Comparison of ENCODE assay signal across 17 mouse cellular contexts in genomic region chr12:46780983-46781382, GRCm38 (mm10). TPM values are rescaled to one million over a fixed set of nuclear protein-coding genes. Genes with fewer than 3 reads are reported as not detected.
DNase-seq lines count a peak whose midpoint lies in the region; ATAC-seq and TF ChIP-seq lines count a peak whose summit lies in the region.
"Had no signal": no experiment of that assay in that cellular context is flagged by ENCODE, and none has a peak within 500 bp of the region (broad histone marks: within the 10 kb centered on the region; RNA-seq: fewer than 3 reads in every experiment).

No protein-coding gene starts in this region.

- no peak overlapping the region for H3K4me3 ChIP-seq in G1E (ENCODE audit: low read depth, low read length)
- H3K4me3 ChIP-seq: embryonic facial prominence, embryonic 10.5 days; embryonic facial prominence, embryonic 12.5 days; forebrain, embryonic 13.5 days; forebrain, embryonic 15.5 days had no signal

- ATAC-seq in frontal cortex, adult (ENCODE audit: low TSS enrichment), result peak; percentile 82
- ATAC-seq in G1E (ENCODE audit: extremely low read depth, insufficient number of reproducible peaks, low FRiP score, poor library complexity, severe bottlenecking), result peak; percentile 26; the same call in 1 of the 2 replicates
- ATAC-seq: forebrain, embryonic 15.5 days; forebrain, postnatal 0 days had no signal

- no peaks in the 10 kb centered on the region for H3K9me3 ChIP-seq in G1E (replicated peaks)
- H3K9me3 ChIP-seq: embryonic facial prominence, embryonic 10.5 days; embryonic facial prominence, embryonic 12.5 days; forebrain, embryonic 13.5 days; forebrain, embryonic 15.5 days had no signal

- no peak for TF ChIP-seq CTCF in G1E (IDR thresholded peaks at IDR 0.05; ENCODE audit: low read depth, low read length)

- H3K36me3 ChIP-seq in G1E (replicated peaks), result peaks cover 9% of the 10 kb centered on the region
- H3K36me3 ChIP-seq: embryonic facial prominence, embryonic 10.5 days; embryonic facial prominence, embryonic 12.5 days; forebrain, embryonic 15.5 days had no signal

- no peak for DNase-seq in frontal cortex, postnatal 14 days (ENCODE audit: low spot score in 2 of 2)
- DNase-seq in G1E (ENCODE audit: low spot score) (peak; percentile 7), NIH3T3 (ENCODE audit: low read depth) (peak; percentile 8)
- DNase-seq in urinary bladder, postnatal 25 days (ENCODE audit: low spot score), result no peak
- no peak for DNase-seq in right cerebral cortex, adult 18-20 months
- no peak for DNase-seq in gastrocnemius, adult 8-10 months (ENCODE audit: low spot score in 2 of 2)
- DNase-seq: adrenal gland, adult 2 months; adrenal gland, postnatal 10 days; adrenal gland, postnatal 25 days; cerebellum, adult 11-12 months; cerebellum, postnatal 25 days; forebrain, postnatal 0 days had no signal

- H3K27me3 ChIP-seq in G1E (ENCODE audit: insufficient read depth, low read length), result no peaks in the 10 kb centered on the region
- H3K27me3 ChIP-seq: embryonic facial prominence, embryonic 12.5 days; forebrain, embryonic 13.5 days; forebrain, embryonic 15.5 days had no signal

- peaks cover 21% of the 10 kb centered on the region for H3K4me1 ChIP-seq in G1E (ENCODE audit: insufficient read depth, low read depth, low read length)
- H3K4me1 ChIP-seq: embryonic facial prominence, embryonic 10.5 days; embryonic facial prominence, embryonic 12.5 days; forebrain, embryonic 15.5 days had no signal

RNA-seq across cellular contexts. Expression of gene Nova1, which starts 37.7 kb away (rescaled TPM):
- total RNA-seq in G1E (2014; fragmentation: Nextera tagmentation) (51.9 and 63.2 TPM in 2 replicates), G1E (2017) (18.1 and 21.9 TPM in 2 replicates)
- 5.7 and 6.2 TPM in 2 replicates for polyA plus RNA-seq in G1E (2012)
- 1 to 10 TPM; 2.2 to 3.9 (median 3.4) TPM for total RNA-seq in gastrocnemius, adult 8-10 months (2022)

Comparison
In these comparisons a context has a peak if more than half of its experiments do, and no peak if none do; other contexts are left out.
1. DNase-seq: peak in G1E (single experiment) and NIH3T3 (single experiment); none in frontal cortex, postnatal 14 days (0 of 2), urinary bladder, postnatal 25 days (single experiment), right cerebral cortex, adult 18-20 months (single experiment) and gastrocnemius, adult 8-10 months (0 of 2).